Mouse (Mus musculus) telencephalon, adult 2 months (tissue): ENCODE measurements around the gene Mrpl11.
"Not testable (repeated sequence)": the region's sequence is repeated elsewhere in the genome, so short reads cannot be mapped to it uniquely, and the experiment has no call there.

Experiments used
- DNase-seq: peaks from one replicate; pipeline ENCODE4 v3.0.0-alpha.2; 2011; ENCODE audit warnings: low read depth, low spot score

Gene Mrpl11

DNA sequence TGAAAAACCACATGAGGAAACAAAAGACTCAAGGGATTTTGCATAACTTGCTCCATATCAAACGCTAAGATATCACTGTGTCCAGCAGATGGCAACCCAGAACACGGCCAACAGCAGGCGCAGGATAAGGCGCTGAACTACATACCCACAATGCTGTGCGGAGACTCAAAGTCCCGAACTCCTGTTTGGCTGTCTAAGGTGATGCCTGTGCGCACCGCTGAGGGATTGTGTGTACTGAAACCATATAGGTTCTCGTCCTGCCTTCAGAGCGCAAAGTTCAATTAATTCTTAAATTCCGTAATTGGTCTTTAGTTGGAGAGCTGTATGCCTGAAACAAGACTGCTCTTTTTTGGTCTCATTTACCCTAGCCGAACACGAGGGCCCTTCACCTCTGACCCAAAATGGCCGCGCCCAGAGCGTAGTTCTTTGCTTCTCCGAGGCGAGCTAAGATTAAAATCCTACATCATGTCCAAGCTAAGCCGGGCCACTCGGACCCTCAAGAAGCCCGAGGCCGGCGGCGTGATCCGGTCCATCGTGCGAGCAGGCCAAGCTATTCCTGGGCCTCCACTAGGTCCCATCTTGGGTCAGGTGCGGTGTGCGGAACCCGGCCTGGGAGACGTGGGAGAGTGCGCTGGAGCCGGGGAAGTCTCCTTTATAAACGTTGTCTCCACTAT, at the start of gene Mrpl11:
TSS of gene Mrpl11 (plus strand) at position 220 of the 674 bp plus-strand sequence.
- peak; percentile 98 for DNase-seq

DNA sequence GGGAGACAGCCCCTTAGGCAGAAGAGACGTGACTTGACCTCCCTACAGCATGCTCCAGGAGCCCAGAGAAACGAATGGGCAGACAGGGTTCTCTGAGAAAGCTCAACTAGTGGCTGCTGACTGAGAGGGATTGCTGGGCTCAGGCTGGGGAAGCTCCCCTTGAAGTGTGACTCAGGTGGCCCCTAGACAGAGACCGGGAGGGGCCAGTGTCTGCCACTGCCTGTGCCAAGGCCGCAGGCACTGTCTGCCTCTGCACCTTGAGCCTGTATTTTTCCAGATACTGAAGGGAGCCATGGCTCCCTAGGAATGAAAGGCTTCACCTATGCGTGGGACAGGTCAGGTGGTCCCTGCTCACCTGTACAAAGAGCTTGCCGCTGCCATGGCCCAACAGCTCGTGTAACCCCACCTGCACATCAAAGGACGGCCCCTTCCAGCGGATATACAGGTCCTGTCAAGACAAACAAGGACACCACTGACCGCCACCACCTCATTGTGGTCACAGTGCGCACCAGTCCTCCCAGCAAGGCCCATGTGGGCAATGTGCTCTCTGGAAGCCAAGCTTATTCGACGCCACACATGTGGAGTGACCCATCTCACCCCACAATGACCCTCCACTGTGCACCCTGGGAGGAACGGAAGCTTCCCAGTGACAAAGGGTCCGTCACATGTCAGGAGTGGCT, 45.9 kb upstream of the Mrpl11 start:
- DNase-seq, result no peak

GRCm38 (mm10) chr19:4916827-4917226, 45.1 kb upstream of the Mrpl11 start:
- no peak for DNase-seq

DNA sequence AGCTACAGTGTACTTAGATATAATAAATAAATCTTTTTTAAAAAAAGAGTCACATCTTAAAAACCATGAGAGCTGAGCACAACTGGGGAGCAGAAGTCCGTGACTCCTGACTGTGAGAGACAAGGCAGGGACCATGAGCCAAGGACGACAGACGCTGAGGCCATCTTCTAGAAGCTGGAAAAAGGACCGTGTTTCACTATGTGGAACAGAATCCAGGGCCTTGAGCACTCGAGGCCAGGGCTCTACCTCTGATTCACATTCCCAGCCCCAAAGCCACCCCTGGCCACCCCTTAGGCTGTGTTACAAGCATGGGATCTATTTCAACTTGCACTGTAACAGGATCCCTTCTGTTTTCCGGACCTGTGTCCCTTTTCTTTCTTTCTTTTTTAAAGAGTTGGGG, 42.3 kb upstream of the Mrpl11 start:
- DNase-seq, result no peak

GRCm38 (mm10) chr19:4925121-4925860, 36.7 kb upstream of the Mrpl11 start:
- DNase-seq, result no peak

DNA sequence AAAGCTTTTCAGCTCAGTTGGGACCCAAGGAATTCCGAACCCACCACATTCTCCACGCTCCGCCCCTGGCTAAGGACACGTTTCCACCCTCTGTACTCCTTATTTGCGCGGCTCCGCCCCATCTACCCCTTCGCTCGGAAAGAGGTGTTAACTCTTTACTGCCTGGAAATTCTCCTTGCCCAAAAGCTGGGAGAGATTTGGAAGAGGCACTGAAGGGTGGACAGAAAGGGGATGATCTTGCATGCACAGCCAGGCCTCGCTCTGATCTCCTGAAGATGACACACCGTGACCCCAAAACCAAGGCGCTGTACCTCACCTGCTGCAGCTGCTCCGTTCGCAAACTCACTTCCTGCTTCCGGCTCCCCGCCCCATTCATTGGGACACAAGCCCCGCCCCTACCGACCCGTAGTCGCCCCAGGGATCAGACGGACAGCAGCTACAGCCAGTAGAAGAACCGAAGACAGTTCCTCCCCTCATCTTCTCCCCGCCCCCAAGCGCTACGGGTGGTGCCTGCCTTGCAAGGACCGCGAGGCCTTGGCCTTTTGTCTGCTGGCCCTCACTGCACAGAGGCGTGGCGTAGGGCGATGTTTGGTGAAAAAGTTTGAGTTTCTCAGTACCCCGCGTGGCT, 33.9 kb upstream of the Mrpl11 start, which contains the start of gene Dpp3:
TSS of gene Dpp3 (minus strand) at position 384 of the 628 bp plus-strand sequence.
- DNase-seq, result peak; percentile 96

DNA sequence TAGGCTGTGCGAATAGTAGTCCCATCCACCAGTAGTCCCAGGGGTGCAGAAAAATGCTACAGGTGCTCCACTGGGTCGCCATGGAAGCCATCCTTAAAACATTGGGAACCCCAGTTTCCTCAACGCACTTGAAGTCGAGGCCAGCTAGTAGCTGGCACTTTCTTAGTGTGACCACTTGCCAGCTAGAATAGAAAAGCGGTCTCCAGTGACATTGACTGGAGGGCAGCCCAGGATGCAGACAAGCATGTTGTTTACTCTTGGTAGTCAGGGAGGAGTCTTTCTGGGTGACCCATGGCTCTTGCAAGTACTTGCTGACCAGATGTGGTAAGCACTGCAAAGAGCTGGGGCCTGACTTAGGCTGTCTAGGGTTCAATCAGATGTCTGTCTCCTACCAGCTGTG, 33.2 kb upstream of the Mrpl11 start:
- DNase-seq, result no peak

DNA sequence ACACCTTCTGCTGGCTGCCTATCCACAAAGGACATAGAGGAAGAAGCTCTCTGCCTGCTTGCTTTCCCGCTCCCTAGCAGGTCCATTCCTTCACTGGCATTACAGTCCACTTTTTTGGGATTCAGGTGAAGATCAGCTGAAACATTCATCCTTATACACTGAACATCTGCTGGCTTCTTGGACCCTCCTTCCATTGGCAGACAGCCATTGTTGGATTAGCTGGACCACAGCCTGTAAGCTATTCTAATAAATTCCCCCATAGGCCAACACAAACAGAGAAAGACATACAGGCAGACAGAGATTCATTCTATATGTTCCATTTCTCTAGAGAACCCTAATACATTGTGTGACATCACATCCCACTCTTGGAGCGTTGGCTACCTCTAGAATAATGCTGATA, 25.1 kb upstream of the Mrpl11 start:
- DNase-seq, result no peak

- DNase-seq, result no peak
Observed at GRCm38 (mm10) chr19:4937444-4938310, 24.3 kb upstream of the Mrpl11 start.

DNA sequence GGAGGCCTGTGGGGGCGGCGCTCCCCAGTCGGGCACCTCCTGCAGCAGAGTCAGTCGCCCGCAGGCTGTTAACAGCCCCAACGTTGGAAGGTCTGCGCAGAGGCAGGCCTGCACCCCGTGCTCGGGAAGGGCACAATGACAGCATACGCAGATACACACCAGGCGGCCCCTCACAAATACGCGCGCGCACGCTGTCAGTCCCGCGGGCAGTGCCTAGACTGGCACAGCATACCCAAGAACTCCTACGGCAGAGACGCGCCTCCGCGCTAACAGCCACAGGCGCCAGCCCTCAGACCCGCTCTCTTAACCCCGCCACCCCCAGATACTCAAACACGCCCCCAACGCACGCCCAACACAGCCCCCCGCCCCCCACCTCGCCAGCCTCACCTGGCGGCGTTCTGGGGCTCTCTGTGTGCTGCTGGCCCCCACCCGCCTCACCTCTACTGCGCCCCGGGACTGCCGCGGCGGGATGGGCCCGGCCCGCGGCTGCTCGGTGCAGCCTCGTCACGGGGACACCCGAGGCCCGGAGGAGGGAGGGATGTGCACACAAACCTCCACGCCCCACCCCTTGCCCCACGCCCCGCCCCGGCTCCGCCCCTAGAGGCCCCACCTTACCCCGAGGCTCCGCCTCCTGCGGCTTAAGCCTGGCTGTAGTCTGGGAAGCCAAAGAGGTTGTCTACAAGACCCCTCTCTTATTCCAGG, 19.2 kb upstream of the Mrpl11 start, which contains the start of gene Peli3:
TSS of gene Peli3 (minus strand) at position 577 of the 702 bp plus-strand sequence.
- DNase-seq, result peak; percentile 58

GRCm38 (mm10) chr19:4943253-4943588, 18.7 kb upstream of the Mrpl11 start:
- DNase-seq, result no peak

- DNase-seq, result no peak
Observed at GRCm38 (mm10) chr19:4945540-4945939, 16.4 kb upstream of the Mrpl11 start.

DNA sequence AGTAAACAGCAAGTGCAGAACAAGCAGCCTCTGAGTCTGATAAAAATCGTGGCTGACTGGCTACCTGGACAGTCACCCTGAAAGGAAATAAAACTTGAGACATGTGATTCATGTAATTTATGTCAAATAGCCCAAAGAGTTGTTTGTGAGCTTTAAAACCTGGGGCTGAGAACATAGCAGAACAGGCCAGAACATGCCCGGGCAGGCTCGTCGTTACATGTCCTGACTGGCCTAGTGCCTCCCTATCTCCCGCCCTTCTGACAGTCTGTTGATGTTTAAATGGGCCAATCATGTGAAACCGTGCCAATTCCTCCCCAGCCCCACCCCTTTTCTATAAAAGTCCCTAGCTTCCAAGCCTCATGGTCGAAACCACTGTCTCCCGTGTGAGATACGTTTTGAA, 13.3 kb upstream of the Mrpl11 start:
- DNase-seq, result not testable (repeated sequence)

GRCm38 (mm10) chr19:4968236-4968635, 6.3 kb downstream of the Mrpl11 start:
- no peak for DNase-seq

DNA sequence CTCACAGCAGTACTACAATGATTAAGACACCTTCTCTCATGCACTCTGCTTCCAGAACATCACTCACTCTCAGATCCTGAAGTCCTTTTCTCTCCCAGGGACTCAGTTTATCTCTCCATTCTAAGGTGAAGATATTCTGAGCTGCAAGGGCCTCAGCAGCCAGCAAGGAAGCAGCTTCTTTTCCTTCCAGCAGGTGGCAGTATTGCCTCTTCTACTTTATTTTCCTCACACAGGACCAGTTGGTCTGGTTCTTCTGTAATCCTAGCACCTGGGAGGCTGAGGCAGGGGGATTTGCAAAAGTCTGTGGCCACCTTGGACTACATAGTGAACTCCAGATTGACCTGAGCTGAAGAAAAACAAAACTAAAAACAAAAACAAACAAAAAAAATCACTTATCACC, 19.8 kb downstream of the Mrpl11 start:
- DNase-seq, result no peak

GRCm38 (mm10) chr19:4989013-4989412, 27.1 kb downstream of the Mrpl11 start:
- no peak for DNase-seq

DNA sequence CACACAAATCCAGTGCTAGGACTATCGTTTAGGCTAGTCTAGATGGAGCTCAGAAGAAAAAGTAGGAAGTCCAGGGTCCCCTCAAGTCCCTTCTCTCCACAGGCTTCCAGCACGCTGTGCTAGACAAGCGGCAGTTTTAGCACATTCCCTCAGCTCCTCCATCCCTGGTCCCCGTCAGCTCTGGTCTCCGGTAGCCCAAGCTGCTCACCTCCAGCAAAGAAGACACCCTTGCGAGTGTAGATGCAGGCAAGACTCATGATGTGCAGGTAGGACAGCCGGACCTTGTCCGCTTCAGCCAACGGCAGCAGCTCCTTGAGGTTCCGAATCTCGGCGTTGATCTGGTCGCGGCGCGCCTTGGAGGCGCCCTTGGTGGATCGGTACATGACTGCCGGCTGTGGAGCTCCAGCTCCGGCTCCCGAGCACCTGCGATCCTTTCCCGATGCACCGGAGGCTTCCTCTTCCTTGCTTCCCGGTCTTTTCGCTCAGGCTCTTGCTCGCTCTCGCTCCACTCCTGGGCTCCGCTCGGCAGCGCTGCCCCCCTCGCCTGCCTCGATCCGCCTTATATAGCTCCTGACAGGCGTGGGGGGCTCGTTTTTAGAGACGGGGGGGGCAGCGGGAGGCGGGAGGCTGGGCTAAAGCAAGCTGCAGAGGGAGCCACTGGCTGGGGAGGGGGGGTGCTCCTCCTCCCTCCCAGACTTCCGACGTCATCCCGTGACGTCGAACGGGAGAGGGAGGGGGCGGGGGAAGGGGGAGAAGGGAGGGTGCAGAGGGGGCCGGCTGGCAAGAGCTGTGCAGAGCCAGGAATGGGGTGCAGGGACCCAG, 27.7 kb downstream of the Mrpl11 start:
- peak; percentile 92 for DNase-seq

DNA sequence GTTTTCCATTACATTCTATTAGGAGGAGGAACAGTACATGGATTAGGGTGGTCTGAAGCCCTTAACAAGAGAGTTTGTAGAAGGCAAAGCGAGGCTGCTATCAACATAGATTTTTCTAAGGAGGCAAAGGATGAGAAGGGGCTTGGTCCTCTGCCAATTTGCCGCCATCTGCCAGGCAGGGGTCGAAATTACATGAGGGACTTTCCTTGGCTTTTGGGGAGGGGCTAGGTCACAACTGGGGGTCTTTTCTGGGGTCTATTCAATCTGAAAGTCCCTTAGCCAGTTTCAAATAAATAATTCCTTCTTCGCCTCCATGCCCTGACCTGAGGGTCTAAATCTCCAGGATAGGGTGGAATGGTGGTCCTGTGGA, 28.3 kb downstream of the Mrpl11 start, which contains the start of gene Npas4:
TSS of gene Npas4 (minus strand) at position 61 of the 370 bp plus-strand sequence.
- DNase-seq, result no peak

- DNase-seq, result no peak
Observed at GRCm38 (mm10) chr19:4990716-4991115, 28.8 kb downstream of the Mrpl11 start.

DNA sequence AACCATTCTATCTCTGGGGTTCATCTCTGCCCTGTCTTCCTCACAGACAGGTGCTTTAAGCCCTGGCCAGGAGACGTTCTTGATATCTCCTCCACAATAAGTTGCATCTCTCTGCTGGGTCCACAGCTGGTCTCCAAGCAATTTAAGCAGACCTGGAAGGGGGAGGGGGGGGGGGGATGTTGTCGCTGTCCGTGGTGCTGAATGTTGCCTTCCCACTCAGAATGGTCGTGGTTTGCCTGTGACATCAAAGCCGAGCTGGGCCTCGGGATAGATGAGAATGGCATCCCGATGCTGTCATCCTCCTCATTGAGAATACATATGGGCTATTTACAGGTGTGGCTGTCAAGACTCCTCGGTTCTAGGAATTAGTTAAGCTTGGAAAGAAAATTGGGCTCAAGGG, 30.4 kb downstream of the Mrpl11 start:
- DNase-seq, result no peak
